Mouse (Mus musculus) left cerebral cortex, postnatal 14 days (tissue): ENCODE measurements around the gene Alkbh4. TPM values are rescaled to one million over a fixed set of nuclear protein-coding genes. Genes with fewer than 3 reads are reported as not detected.

Source experiments
- DNase-seq, 2 experiments: peaks; one replicate each; pipeline ENCODE4 v3.0.0; 2021 to 2022; ENCODE audit warnings: low spot score in 2 of 2, mixed read lengths in 1 of 2
- intact Hi-C: fragments of 180-260 bp; cut with DNase I; formaldehyde crosslinking; loops from one replicate; pipeline ENCODE4 v1.15.1; 2025
- microRNA-seq, 2 experiments: library from miRNA; unstranded; fragments of <30 nt; microRNA quantifications; one replicate each; pipeline ENCODE4 v1.2.0; 2022
- total RNA-seq, 2 experiments: library from RNA; stranded (reverse); gene quantifications; 2 replicates each; pipeline ENCODE4 v1.2.3; 2021

Gene Alkbh4
- total RNA-seq, 2 experiments from 2014 or later = 8.2 to 8.9 TPM

DNA sequence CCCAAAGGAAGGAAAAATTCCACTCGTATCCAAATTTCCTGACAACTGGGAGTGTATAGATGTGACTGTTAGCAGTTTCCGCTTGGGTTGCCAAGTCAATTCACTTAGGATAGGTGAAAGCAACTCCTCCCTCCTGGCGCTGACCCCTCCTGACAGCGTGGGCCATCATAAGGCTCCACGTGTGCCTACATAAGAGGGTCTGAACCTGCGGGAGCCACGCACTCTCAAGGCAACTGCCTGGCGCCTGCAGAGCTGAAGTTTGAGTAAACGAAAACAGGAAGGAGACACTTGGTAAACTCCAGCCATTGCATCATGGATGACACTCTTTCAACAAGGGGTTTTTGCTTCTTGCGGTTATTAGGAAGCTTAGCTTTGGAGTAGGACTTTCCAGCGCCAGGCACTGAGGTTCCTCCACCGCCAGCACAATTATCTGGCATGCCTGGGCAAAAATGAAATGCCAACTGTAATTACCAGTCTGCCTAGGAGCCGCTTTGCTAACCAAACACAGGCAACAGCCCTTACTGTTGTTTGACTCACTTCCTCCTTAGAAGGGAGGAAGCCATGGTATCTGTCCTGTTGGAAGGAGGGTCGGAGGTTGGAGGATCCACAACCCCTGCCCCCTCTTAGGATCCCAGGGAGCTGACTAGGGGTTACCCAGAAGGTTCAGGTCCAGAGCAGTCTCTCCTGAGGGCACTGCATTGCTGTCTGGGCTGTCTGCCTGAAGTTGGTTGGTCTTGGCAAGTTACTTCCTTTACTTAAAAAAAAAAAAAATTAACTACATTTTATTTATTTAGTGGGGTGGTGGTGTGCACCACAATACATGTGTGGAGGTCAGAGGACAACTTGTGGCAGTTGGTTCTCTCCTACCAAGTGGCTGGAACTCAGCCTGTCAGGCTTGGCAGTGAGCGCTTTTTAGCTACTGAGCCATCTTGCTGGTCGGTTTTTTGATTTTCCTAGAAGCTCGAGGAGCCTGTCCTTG is 35.7 kb downstream of the Alkbh4 start:
- no peak for DNase-seq
- intact Hi-C loops = no loop called here

DNA sequence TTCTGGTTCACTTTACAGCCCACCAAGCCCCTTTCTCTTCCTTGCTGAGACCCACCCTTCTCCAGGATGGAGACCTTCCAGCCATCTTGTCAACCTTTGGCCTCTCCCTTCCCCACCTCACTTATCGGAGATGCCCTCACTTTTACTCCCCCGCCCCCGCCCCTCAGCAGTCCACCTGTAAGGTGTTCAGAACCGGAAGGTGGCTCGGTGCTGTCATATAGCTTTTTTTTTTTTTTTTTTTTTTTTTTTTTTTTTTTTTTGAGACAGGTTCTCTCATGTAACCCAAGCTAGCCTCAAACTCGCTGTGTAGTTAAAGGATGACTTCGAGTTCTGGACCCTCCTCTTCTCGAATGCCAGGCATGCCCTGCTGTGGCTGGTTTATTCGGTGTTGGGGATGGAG is 37.0 kb downstream of the Alkbh4 start:
- intact Hi-C loops = no loop called here
- DNase-seq = no peak

DNA sequence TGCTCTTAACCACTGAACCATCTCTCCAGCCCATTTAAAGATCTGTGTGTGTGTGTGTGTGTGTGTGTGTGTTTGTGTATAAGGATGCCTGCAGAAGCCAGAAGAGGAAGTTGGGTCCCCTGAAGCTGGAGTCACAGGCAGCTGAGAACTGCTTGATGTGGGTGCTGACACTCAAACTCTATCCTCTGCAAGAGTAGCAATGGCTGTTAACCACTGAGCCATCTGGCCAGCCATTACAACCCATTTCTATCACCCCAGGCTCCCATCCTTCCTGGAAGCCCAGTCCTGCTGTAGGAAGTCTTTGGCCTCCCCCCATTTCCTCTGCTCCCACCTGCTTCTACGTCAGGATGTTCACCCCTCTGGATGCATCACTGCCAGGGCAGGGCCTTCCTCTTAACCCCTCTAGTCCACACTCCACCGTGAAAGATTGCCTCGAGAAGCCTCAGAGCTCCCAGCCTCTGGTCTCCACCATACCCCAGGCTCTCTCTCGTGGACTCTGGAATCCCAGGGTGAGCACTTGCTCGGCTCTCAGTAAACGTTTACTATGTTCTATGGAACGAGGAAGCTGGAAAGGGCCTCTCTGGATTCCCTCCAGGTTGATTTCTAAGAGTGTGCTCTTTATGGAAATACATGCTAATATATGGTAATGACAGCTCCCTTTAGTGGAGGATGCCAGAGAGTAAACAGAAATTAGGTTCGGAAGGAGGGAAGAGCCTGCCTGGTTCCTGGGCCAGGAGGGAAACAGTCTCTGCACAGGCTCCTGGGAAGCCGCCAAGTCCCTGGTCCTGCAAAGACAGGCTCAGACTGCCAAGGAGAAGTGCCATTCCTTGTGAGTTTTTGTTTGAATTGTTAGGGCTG is 37.9 kb downstream of the Alkbh4 start:
- intact Hi-C loops = no loop called here
- DNase-seq = peak; percentile 70 to 77

GRCm38 (mm10) chr5:136179594-136179993 is 43.6 kb downstream of the Alkbh4 start:
- DNase-seq = no peak
- intact Hi-C loops = no loop called here

DNA sequence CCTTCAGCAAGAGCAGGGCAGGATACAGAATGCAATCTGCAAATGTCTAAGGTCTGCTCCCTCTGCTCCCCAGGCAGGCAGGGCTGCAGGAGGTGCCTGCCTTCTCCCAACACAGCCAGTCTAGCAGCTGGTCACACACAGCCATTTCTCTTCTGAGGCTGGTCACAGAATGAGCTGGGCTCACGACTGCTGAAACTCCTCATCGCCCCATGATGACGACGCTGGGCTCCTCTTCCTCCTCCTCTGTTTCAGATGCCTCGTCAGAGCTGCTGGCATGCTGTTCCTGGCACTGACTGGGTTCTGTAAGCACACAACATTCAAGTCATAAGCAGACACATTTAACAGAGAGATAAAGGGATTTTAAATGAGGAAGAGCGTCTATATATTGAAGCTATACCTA is 45.3 kb downstream of the Alkbh4 start:
- intact Hi-C loops = no loop called here
- no peak for DNase-seq

- DNase-seq = peak; percentile 55 to 69
- intact Hi-C loops = no loop called here
Measured at GRCm38 (mm10) chr5:136182049-136182448, 46.1 kb downstream of the Alkbh4 start.

DNA sequence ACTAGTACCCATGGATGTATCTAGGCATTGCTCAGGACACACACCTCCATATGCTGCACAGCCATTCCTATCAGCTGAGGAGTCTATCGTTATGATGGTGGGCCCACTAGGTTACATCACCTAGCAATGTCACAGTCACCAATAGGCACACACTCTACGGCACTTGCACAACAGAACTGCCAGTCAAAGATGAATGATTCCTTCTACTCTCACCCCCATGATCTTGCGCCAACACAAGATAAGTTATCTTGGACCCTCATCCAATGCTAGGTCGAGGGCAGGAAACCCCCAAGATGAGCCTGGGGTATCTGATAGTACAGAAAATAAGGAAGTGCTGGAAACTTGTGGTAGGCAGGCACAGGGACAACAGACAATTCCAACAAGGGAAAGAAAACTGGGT is 46.9 kb downstream of the Alkbh4 start:
- intact Hi-C loops = no loop called here

GRCm38 (mm10) chr5:136183766-136184165 is 47.8 kb downstream of the Alkbh4 start:
- intact Hi-C loops = no loop called here
- no peak for DNase-seq

More for the DNA sequence above, 46.9 kb downstream of the Alkbh4 start:
- no peak for DNase-seq

DNA sequence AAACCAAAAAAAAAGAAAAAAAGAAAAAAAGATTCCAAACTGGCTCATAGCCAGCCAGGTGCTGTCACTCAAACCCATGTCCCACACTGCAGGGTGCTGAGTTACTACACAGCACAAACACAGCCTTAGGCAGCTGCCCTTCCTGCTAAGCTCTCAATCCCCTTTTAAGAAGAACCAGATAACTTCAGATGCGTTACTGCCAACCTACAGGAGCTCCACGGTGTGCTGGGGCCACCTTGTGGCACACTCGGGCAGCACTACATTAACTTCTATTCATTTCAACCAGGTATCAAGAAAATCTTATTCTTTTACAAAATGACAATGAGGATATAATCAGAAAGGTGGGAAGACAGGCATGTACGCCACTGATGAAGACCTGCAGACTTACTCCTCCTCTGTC is 50.8 kb downstream of the Alkbh4 start:
- intact Hi-C loops = loop anchor here (5.0 kb wide), 1 partner anchor 49 kb away; the partner anchor contains the start of genes Alkbh4 and Lrwd1
- DNase-seq = peak; percentile 67 to 69

Small RNA genes within 50 kb of the gene (microRNA-seq; reads per million reads assigned to microRNA genes)
- 1.0 to 2.4 reads per million in 2 experiments for gene Mir7035

Other genes starting within 250 kb of the Alkbh4 start
- gene Hspb1, start 248.2 kb upstream of the Alkbh4 start, total RNA-seq = 1 to 10 TPM; 6.9 to 9.4 TPM
- gene Ywhag, start 201.5 kb upstream of the Alkbh4 start, total RNA-seq = 1,000 to 10,000 TPM; 1,469 to 1,528 TPM
- gene Ssc4d, start 161.6 kb upstream of the Alkbh4 start, total RNA-seq = 1 to 10 TPM; 1.4 to 1.5 TPM
- not detected for gene Zp3, start 156.0 kb upstream of the Alkbh4 start, total RNA-seq
- gene Dtx2, start 141.3 kb upstream of the Alkbh4 start, total RNA-seq = 1 to 10 TPM; 8.6 to 9.1 TPM
- not detected for gene Upk3b, start 97.7 kb upstream of the Alkbh4 start, total RNA-seq
- not detected for gene Upk3bl, start 81.7 kb upstream of the Alkbh4 start, total RNA-seq
- 1 to 10 TPM; 3.2 to 6.7 TPM for gene Rasa4, start 52.2 kb upstream of the Alkbh4 start, total RNA-seq
- gene Polr2j, start 19.5 kb upstream of the Alkbh4 start, total RNA-seq = 10 to 100 TPM; 86.2 to 86.3 TPM
- gene Lrwd1, start 72 bp upstream of the Alkbh4 start, total RNA-seq = 10 to 100 TPM; 12.4 to 14.1 TPM
- gene Orai2, start 34.6 kb downstream of the Alkbh4 start, total RNA-seq = 10 to 100 TPM; 54.3 to 56.1 TPM
- gene Prkrip1, start 62.8 kb downstream of the Alkbh4 start, total RNA-seq = 10 to 100 TPM; 38.7 to 44.0 TPM
- gene Sh2b2, start 110.4 kb downstream of the Alkbh4 start, total RNA-seq = 10 to 100 TPM; 10.5 to 11.3 TPM